Mouse (Mus musculus) ovary, postnatal 10 days (tissue): ENCODE data around the gene Amotl2.

Experiments
- DNase-seq: peaks from one replicate; pipeline ENCODE4 v3.0.0; 2022; ENCODE audit warnings: low spot score

Gene Amotl2

DNA sequence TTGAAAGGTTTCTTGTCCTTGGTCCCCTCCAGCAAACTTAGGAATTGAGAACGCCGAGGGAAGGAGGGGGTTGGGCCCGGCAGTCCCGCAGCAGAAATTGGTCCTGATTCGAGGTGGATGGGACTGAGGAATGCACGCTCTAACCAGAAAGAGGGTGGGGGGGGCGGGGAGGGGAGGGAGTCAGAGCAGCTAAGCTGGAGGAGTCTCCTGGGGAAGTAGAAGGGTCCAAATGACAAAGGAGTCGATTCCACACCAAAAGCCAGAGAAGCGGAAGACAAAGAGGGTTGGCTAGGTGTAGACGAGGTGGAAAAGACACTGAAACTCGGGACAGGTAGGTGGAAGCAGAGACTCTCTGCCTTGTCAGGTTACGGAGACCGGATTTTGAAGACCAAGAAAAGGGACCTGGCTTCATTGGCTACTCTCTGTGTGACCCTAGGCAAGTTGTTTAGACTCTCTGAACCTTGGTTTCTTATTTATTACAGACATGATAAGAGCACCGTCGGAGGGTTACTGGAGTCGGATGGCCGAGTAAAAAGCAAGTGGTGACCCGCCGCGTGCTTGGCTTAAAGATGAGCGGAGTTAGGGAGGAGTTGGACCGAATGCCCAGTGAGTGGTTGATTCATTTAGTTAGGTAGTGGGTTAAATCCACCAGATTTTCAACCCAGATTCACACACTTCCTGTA lies at the start of gene Amotl2:
Gene Amotl2 (plus strand): TSS at position 192 of the 683 bp plus-strand sequence.
- no peak for DNase-seq

DNA sequence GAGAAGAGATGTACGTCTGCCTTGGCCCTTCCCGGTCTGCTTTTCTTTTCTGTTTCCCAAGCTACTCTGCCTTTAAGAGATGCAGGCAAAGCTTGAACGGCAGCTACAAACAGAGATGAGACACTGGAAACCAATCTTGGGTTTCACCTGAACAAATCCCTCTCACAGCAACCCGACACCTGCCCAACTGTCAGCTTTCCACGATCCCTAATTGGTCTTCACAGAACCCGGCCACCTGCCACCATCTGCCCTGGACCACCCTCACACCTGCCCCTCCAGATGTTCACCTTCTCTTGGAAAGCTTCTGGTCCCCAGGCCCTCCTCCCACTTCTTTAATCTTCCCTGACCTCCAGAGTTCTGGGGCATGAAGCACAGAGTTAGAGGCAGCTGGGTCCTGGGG lies 48.4 kb upstream of the Amotl2 start:
- DNase-seq, result no peak

DNA sequence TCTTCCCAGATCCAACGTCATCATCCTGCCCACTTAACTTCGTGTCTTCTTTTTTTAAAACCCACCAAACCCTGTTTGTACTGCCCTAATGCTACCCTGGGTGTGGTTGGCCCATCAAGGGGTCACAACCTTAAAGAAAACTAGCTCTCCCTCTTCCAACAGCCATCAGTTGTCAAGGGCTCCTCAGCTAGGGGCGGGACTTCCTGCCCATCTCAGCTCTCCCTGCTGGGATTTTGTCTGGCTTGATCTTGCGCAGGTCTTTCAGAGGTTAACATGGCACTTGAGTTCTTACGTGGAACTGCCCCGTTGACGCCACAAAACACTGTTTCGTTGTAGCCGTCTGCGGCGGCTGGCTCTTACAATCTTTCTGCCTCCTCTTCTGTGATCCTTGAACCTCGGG lies 47.6 kb upstream of the Amotl2 start:
- DNase-seq, result no peak

DNA sequence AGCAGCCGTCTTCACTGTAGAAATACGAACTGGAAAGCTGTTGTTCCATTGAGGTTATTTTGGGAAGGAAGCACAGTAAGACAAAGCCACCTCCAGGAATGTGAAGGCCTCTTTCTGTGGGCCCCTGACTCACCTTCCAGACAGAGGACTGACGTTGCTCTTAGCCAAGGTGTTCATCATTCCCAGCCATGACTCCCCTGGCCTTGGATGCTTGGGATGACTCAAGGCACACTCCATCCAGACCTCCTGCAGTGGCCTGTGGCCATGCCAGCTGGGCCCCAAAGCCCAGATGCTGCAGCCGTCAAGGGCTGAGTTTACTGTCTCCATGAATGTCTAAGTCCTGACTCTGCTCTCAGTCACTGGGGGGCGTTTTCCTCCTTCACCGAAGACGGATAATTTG lies 43.1 kb upstream of the Amotl2 start:
- no peak for DNase-seq

DNA sequence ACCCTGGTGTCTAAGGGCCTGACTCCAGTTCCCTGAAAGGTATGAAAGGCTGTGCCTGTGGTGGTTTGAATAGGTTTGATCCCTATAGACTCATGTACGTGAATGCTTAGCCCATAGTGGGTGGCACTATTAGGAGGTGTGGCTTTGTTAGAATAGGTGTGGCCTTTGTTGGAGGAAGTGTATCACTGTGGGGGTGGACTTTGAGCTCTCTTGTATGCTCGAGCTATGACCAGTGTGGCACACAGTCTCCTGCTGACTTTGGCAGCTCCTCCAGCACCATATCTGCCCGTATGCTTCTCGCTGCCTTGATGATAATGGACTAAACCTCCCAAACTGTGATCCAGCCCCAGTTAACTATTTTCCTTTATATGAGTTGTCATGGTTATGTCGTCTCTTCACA lies 40.5 kb upstream of the Amotl2 start:
- no peak for DNase-seq

DNA sequence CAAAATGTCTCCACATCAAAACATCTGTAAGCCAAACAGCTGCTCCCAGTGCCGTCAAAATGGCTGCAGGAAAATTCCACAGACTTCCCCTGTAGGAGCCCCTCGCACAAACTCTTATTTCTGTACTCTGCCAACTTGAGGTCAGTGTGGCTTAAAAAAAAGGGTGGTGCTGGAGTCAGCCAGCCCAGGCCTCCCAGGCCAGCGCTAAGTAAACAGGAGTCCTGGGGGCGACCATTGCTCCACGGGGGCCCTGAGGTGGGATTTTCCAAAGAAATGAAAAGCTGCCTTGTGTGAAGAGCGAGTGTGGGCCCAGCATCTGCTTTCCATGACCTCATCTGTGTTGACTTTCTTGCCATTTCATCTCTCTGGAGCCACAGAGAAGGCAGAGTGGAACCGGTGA lies 35.0 kb upstream of the Amotl2 start:
- no peak for DNase-seq

DNA sequence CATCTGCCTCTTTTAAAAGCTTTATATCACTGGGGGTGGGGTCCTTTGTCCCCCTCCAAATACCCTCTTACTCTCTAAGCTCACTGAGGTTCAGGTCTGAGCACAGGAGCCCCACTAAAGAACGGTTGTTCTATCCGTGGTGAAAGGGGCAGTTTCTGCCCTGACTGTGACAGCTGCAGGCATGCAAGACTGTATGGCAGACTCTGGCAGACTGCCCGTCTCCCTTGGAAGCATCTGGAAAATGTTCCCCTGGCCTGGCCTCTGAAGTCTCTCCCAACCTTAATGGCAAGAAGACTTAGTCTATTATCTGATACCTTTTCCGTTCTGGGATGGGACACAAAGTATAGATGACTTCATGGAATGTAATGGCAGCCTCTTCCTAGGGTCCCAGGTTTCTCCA lies 28.5 kb upstream of the Amotl2 start:
- DNase-seq, result no peak

DNA sequence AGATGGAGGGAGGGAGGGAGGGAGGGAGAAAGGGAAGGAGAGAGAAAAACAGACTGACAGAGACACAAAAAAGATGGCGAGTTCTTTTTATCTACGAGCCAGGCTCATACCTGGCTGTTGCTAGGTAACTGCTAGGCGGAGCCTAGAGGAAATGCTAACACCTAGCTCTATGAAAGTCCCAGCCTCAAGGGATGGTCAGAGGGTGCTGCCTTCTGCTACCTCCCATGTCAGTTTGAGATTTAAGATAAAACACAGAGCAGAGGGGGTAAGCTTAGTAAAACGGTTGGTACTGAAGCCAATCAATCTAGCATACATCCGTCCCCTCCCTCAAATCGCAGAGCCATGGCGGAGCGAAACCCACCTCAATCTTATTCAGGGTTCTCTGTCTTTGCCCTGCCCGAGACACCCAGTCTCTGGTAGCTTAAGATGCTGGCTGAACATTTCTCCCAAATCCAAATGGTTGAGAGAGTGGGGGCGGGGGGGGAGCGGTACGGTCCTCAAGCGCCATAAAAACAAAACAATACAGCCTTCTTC lies 27.0 kb upstream of the Amotl2 start:
- DNase-seq, result no peak

DNA sequence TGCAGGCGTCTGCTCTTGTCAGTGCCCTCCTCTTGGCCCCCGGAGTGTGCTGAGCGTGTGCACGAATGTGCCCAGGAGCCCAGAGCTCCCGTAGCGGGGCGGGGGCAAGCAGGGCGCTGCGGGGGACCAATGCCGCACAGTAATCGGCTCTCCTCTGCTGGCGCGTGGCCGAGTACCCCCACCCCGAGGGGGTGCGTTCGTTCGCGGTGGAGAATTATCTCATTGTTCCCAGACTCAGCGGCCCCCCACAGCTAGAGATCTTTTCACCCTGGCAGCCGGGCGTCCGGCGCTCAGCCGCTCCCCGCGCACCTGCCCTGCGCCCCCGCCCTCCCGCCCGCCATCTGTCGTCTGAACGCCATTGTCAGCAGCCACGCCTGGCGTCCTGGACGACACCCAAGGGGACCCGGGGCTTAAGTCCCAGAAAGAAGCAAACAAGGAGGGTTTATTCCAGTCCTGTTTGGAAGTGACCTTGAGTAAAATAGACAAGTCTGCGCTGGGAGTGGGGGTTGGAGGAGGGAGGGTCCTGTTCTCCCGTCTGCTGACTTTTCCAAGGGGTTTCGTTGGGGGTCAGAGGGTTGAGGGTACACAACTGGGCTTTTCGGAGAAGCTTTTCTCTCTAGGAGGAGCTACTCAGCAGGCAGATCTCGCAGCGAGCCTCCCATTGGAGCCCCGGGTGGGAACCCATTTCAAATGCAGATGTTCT lies 26.4 kb upstream of the Amotl2 start:
- DNase-seq, result no peak

DNA sequence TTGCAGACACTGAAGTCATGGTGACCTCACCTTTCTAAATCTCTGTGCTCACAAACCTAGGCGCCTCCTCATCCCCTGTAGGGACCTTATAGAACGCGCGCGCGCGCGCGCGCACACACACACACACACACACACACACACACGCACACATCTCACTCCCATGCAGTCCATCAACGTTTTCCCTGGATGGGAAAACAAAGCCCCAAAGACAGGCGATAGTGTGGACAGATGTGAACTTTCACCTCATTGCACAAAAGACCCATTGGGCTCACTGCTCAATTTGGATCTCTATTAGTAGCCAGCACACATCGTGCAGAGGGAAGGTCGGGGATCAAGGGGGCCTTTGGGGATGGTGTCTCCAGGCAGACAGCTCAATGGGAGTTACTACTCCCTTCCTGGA lies 25.6 kb upstream of the Amotl2 start:
- no peak for DNase-seq

DNA sequence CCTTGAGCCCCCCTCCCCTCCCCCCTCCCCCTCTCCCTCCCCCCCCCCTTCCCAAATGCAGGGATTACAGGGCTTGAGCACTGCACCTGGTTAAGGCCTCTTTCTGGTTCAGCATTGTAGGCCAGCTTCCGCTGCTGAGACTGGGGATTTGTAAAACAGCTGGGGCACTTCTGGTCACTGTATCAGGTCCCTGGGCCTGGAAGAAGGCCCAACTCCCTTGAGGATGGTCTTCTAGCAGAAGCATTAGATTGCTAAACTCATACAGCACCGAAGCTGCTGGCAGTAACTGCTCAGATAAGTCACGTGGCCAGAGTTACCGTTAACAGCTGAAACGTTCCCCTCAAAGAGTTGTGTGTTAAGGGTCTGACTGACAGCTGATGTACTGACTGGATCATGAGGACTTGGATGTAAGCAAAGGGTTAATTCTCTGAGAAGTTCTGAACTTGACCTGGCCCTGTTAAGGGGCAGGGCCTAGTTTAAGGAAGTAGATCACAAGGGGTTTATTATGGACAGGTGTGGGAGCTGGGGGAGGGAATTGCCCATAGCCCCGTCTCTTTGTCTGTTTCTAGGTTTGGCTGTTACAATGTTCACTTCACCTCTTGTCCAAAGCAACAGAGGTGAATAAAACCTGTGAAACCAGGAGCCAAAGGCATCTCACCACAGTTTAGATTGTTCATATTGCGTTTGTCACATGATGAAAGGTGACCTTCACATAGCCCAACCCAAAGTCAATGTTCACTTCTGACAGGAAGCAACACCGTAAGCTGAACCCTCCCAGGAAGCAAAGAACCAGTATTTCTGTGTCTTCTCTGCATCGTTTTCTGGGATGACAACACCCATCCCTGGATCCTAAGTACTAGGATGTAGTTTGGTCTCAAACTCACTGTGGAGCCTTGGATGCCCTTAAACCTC lies 23.7 kb upstream of the Amotl2 start:
- no peak for DNase-seq

DNA sequence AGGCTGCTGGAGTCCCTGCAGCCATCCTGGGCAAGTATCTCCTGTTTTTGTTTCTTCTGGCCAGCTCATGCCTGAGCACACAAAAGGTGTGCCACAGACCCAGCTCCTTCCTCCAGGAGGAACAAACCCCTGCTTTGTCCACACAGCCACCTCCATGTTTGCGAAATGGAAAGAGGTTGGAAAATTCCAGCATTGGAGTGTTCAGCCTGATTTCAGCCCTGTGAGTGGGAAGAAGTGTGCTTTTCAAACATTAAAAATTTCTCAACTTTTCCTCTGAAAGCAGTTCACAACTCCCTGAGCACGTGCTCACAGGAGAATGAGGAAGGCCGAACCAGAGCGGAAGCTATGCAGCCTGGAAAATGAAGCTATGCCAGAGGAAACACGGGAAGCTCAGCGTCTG lies 15.4 kb upstream of the Amotl2 start:
- DNase-seq, result no peak

DNA sequence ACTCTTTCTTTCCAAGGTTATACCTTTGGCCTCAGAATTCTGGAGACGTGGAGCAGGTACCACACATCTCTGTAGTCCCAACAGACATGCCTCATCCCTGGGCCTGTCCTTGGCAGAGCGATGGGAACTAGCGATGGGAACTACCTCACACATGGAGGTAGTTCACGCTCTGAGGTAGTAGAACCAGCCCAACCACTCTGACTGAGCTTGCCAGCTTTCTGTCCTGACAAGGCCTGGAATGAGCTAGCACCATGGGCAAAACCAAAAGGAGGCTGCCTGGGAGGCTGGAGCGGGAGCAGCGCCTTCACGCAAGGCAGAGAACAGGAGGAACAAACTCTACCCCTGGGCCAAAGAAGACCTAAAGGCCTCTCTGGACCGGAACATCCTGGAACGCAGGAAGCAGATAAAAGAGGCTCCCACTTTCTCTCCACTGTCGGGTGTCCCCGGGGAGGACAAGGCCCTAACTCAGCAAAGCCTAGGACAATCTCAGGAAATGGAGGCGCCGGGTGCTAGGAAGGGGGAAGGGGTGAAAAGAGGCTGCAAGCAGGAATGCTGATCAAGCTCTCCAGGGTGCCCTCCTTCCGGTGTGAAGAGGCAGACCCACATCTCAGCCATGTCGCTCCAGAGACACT lies 6.9 kb upstream of the Amotl2 start:
- DNase-seq, result no peak

DNA sequence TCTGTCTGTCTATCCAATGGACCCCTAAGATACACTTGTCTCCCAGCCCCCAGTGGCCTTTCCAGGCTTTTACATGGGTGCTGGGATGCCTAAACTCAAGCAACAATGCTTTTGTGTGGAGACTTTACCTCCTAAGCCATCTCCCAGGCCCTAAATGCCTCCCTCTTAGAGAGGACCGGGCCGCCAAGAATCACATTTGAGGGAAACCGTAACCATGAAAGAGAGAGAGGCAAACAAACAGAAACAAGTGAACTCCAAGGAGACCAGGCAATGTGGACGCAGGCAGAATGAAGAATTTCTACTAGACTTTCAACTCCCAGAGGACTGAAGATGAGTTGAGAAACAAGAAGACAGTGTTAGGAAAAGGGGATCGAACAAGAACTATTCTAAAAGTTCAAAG lies 6.0 kb upstream of the Amotl2 start:
- DNase-seq, result no peak

DNA sequence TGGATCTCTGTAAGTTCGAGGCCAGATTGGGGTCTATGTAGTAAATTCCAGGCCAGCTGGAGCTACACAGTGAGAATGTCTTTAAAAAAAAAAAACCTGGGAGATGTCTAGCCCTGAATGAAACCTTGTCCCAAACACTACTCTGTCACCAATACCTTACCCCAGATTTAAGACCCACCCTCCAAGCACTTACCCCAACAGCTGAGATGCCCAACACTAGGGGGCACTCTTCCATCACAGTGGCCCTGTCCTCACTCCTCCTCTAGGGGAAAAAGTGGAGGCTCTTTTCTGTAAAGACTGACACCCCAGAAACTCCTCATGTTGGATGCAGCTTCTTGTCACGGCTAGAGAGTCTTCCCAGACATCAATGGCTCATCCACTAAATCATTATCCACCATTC lies 2.7 kb upstream of the Amotl2 start:
- no peak for DNase-seq

DNA sequence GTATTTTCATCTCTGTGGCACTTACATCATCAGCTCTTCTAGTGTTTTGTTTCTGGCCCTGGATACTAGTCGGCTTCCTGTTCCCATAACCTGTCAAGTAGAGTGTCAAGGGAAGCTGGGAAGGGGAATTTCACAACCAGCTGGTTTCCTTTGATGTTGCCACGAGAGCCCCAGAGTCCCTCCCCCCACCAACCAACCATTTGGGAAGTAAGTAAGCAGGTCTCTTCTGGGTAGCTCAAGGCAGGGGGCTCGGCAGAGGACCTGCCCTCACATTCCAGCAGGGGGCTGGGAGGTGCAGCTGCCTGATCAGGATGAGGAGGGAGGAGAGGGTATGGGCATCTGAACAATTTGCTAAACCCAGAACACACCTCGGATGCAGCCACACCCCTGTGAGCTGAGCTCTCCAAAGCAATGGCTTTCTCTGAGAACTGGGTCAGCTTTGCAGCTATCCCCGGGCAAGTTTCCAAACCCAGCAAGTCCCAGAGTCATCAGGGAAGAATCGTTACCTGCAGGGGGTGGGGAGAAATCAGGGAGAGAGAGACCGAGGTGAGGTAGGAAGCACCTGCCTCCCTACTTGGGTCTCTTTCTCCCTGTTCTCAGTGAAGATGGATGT lies 1.5 kb upstream of the Amotl2 start:
- no peak for DNase-seq

DNA sequence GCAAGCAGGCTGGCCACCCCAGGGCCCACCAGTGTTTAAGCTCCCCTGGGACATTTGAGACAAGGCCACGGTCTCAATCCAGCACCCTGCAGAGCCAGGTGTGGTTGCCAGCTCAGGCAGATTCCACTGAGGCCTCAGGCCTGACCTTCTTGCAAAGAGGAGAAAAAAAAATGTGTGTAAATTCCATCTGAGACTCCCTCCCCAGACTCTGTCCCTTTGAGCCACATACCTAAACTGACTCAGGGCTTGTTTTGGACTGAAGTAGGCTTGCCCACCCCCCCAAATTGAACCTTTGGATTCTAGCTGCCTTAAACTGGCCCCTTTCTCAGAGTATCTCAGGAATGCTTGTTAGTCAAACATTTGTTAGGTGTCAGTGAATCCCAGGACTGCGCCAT lies 969 bp upstream of the Amotl2 start:
- DNase-seq, result no peak

DNA sequence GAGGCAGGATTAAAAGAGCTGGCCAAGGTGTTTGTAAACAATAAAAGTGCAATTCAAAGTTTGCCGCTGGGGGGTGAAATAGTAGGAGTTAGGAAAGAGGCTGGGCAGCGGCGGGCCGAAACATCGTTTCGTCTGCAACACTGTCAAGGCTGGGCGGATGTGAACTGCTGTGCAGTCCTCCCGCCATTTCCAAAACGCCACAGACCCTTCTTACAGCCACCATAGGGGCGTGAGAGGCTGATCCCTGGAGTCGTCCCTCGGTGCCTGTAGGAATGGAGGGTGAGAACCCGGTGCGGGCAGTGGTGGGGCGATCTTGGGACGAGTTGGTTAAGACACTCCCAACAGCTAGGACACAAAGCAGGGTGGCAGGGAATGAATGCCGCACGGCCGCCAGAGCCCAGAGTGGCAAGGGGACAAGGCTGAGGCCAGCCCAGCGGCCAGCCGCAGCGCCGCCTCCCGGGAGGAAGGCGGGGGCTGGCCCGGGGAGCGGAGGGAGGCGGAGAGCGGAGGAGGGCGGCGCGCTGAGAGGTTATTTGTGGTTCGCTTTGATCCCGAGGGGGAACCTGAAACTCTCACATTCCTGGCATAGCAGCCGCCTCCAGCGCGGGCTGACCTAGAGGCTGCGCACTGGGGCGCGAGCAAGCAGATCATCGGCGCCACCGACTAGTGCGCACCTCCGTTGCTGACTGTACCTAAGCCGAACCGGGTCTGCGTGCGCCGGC lies 853 bp downstream of the Amotl2 start:
- peak; percentile 75 for DNase-seq

DNA sequence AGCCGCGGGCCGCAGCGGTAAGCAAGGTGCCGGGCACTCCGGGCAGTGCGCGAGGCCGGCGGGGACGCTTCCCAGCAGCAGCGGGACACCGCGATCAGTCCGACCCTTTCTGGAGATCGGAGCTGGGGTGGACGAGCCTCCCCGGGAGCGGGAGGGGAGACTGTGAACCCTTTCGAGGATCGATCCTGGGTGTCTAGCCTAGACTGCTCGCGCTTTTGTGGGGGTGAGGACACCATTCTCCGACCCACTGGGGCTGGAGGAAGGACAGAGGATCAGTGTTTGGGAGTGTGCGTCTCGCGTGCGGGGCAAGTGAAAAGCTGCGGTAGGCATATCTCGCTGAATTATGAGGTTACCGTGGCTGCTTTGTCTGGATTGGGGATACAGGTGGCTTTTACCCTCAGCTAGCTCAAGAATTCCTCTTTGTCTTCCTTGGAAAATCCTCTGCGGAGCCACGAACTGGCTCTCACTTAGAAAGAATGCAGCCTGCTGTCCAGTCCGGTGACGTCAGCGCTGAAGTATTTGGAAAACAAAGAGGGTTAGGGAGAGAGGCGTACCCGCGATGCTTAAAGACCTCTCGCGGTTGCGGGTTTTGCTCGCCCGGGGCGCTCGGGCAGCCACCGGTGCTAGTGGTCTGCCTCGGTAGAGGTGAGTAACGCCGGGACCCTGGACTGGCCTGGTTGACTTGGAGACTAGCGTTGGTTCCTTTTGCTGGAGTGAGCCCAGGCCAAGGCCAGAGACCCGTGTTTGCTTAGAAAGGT lies 1.6 kb downstream of the Amotl2 start:
- peak; percentile 56 for DNase-seq

DNA sequence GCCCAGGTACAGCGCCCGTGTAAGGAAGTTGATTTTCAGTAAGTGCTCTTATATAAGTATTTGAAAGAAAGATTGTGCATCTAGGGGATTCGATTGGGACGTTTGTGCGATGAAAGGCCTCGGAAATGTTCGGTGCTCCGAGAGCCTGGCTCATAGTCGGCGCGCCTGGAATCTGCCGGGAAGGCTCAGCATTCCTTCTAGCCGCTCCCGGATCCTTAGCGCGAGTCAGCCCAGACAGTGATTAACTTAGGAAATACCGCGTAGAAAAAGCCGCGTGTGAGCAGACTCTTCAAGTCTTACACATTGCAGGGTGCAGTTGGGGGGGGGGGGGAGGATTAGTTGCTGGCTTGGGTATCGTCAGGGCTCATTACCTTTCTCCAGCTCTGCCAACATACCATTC lies 2.2 kb downstream of the Amotl2 start:
- no peak for DNase-seq
